Comparison of ENCODE assay signal across 29 mouse cellular contexts in genomic region chr14:40900267-40900666, GRCm38 (mm10). TPM values are rescaled to one million over a fixed set of nuclear protein-coding genes. Genes with fewer than 3 reads are reported as not detected.
A peak's percentile ranks its signal among the peaks of the same experiment; 100 is the strongest.
DNase-seq lines count a peak whose midpoint lies in the region; ATAC-seq and TF ChIP-seq lines count a peak whose summit lies in the region.
"Had no signal": no experiment of that assay in that cellular context is flagged by ENCODE, and none has a peak within 500 bp of the region (broad histone marks: within the 10 kb centered on the region; RNA-seq: fewer than 3 reads in every experiment).

No protein-coding gene starts in this region.

- no peaks in the 10 kb centered on the region for H3K79me2 ChIP-seq in myocyte (ENCODE audit: control insufficient read depth, insufficient read depth)

- no peaks in the 10 kb centered on the region for H3K9me3 ChIP-seq in hindbrain, embryonic 11.5 days (ENCODE audit: control insufficient read depth, low read length)
- no peaks in the 10 kb centered on the region for H3K9me3 ChIP-seq in hindbrain, embryonic 13.5 days
- no peaks in the 10 kb centered on the region for H3K9me3 ChIP-seq in kidney, postnatal 0 days (replicated peaks; ENCODE audit: low read length)
- H3K9me3 ChIP-seq: embryonic facial prominence, embryonic 15.5 days; forebrain, embryonic 13.5 days; heart, embryonic 12.5 days; hindbrain, embryonic 15.5 days; limb, embryonic 10.5 days; limb, embryonic 15.5 days; liver, embryonic 13.5 days; neural tube, embryonic 13.5 days; stomach, embryonic 15.5 days had no signal

- no peak for TF ChIP-seq CTCF in kidney, postnatal 0 days (IDR thresholded peaks at IDR 0.05; ENCODE audit: low read depth)

- H3K27me3 ChIP-seq in hindbrain, embryonic 11.5 days (ENCODE audit: control insufficient read depth, insufficient read depth, low read length) = no peaks in the 10 kb centered on the region
- H3K27me3 ChIP-seq in hindbrain, embryonic 13.5 days = no peaks in the 10 kb centered on the region
- H3K27me3 ChIP-seq in kidney, postnatal 0 days (ENCODE audit: insufficient read depth, low read length) = no peaks in the 10 kb centered on the region
- H3K27me3 ChIP-seq in myocyte (ENCODE audit: control insufficient read depth, insufficient read depth, insufficient read length) = no peaks in the 10 kb centered on the region
- H3K27me3 ChIP-seq: embryonic facial prominence, embryonic 15.5 days; forebrain, embryonic 13.5 days; heart, embryonic 12.5 days; hindbrain, embryonic 15.5 days; limb, embryonic 15.5 days; liver, embryonic 13.5 days; neural tube, embryonic 13.5 days; stomach, embryonic 15.5 days had no signal

- H3K36me3 ChIP-seq in hindbrain, embryonic 11.5 days (ENCODE audit: control insufficient read depth, insufficient read depth, low read length) = no peaks in the 10 kb centered on the region
- peaks cover 3% of the 10 kb centered on the region; the same call in 1 of the 2 replicates for H3K36me3 ChIP-seq in hindbrain, embryonic 13.5 days
- 0 out of 2 replicates have a peak, but pooled peaks cover 2% of the 10 kb centered on the region for H3K36me3 ChIP-seq in kidney, postnatal 0 days (ENCODE audit: insufficient read depth, low read length)
- H3K36me3 ChIP-seq in myocyte (ENCODE audit: control insufficient read depth, insufficient read depth) = peaks cover 3% of the 10 kb centered on the region
- H3K36me3 ChIP-seq: heart, embryonic 12.5 days; hindbrain, embryonic 15.5 days; limb, embryonic 15.5 days had no signal

- H3K4me2 ChIP-seq in hindbrain, embryonic 11.5 days (replicated peaks; ENCODE audit: low read depth, low read length) = no peak overlapping the region
- H3K4me2 ChIP-seq in hindbrain, embryonic 13.5 days = no peak overlapping the region
- H3K4me2 ChIP-seq in kidney, postnatal 0 days (ENCODE audit: low read length) = no peak overlapping the region
- no peak overlapping the region for H3K4me2 ChIP-seq in myocyte (ENCODE audit: low read depth)
- H3K4me2 ChIP-seq: embryonic facial prominence, embryonic 15.5 days; forebrain, embryonic 13.5 days; heart, embryonic 12.5 days; hindbrain, embryonic 15.5 days; limb, embryonic 15.5 days; liver, embryonic 13.5 days; neural tube, embryonic 13.5 days; stomach, embryonic 15.5 days had no signal

- H3K27ac ChIP-seq in hindbrain, embryonic 11.5 days (ENCODE audit: low read depth, low read length) = no peak overlapping the region
- no peak overlapping the region for H3K27ac ChIP-seq in hindbrain, embryonic 13.5 days
- H3K27ac ChIP-seq in kidney, postnatal 0 days = no peak overlapping the region
- H3K27ac ChIP-seq: embryonic facial prominence, embryonic 15.5 days; forebrain, embryonic 13.5 days; hindbrain, embryonic 15.5 days; limb, embryonic 10.5 days; limb, embryonic 15.5 days; liver, embryonic 13.5 days; macrophage; neural tube, embryonic 13.5 days; stomach, embryonic 15.5 days had no signal

- H3K9ac ChIP-seq in hindbrain, embryonic 11.5 days (ENCODE audit: low read depth, low read length) = no peak overlapping the region
- no peak overlapping the region for H3K9ac ChIP-seq in hindbrain, embryonic 13.5 days
- no peak overlapping the region for H3K9ac ChIP-seq in kidney, postnatal 0 days (ENCODE audit: low read depth, low read length)
- H3K9ac ChIP-seq: embryonic facial prominence, embryonic 15.5 days; forebrain, embryonic 13.5 days; heart, embryonic 12.5 days; hindbrain, embryonic 15.5 days; limb, embryonic 15.5 days; liver, embryonic 13.5 days; neural tube, embryonic 13.5 days; stomach, embryonic 15.5 days had no signal

- peak; percentile 28; the same call in 1 of the 2 replicates for ATAC-seq in hindbrain, embryonic 11.5 days (ENCODE audit: low FRiP score)
- ATAC-seq in hindbrain, embryonic 13.5 days (ENCODE audit: low FRiP score) = no peak
- no peak; the same call in 1 of the 2 replicates for ATAC-seq in kidney, postnatal 0 days (replicated peaks; ENCODE audit: low FRiP score, low read depth)
- ATAC-seq: forebrain, embryonic 13.5 days; inflammation-experienced regulatory T-cells, adult 6 months; midbrain, embryonic 16.5 days had no signal

- H3K4me1 ChIP-seq in hindbrain, embryonic 11.5 days (replicated peaks; ENCODE audit: control insufficient read depth, insufficient read depth, low read length) = no peaks in the 10 kb centered on the region
- no peaks in the 10 kb centered on the region; the same call in 1 of the 2 replicates for H3K4me1 ChIP-seq in hindbrain, embryonic 13.5 days (replicated peaks)
- peaks cover 21% of the 10 kb centered on the region; the same call in 1 of the 2 replicates for H3K4me1 ChIP-seq in kidney, postnatal 0 days (replicated peaks; ENCODE audit: insufficient read depth, low read length)
- H3K4me1 ChIP-seq: embryonic facial prominence, embryonic 15.5 days; forebrain, embryonic 13.5 days; hindbrain, embryonic 15.5 days; limb, embryonic 10.5 days; limb, embryonic 15.5 days; neural tube, embryonic 13.5 days; stomach, embryonic 15.5 days had no signal

- H3K4me3 ChIP-seq in hindbrain, embryonic 11.5 days (ENCODE audit: low read depth, low read length) = no peak overlapping the region
- no peak overlapping the region for H3K4me3 ChIP-seq in hindbrain, embryonic 13.5 days
- H3K4me3 ChIP-seq in kidney, postnatal 0 days (replicated peaks; ENCODE audit: low read depth, low read length) = no peak overlapping the region
- H3K4me3 ChIP-seq in myocyte = no peak overlapping the region
- H3K4me3 ChIP-seq: embryonic facial prominence, embryonic 15.5 days; forebrain, embryonic 13.5 days; heart, embryonic 12.5 days; hindbrain, embryonic 15.5 days; limb, embryonic 10.5 days; limb, embryonic 15.5 days; liver, embryonic 13.5 days; neural tube, embryonic 13.5 days; stomach, embryonic 15.5 days had no signal

- no peak overlapping the region for H3ac ChIP-seq in myocyte (ENCODE audit: control insufficient read depth, insufficient read length)

- peak; percentile 36 for DNase-seq in embryo, embryonic 10 days (ENCODE audit: low spot score)
- DNase-seq in embryo, embryonic 9.5 days (ENCODE audit: extremely low spot score) = no peak
- no peak for DNase-seq in hindbrain, embryonic 11.5 days (ENCODE audit: low spot score)
- DNase-seq in kidney, postnatal 0 days (ENCODE audit: low spot score) = peak; percentile 78
- DNase-seq in kidney, postnatal 36 days = no peak
- no peak for DNase-seq in cerebellum, postnatal 36 days
- DNase-seq: adrenal gland, postnatal 10 days; cerebellum, adult 9-10 months; gastrocnemius, postnatal 25 days; heart, adult 18-20 months; heart, postnatal 4 days; layer of hippocampus, adult 9-11 months; liver, embryonic 13.5 days; lung, adult 2 months; lung, postnatal 10 days; right cerebral cortex, postnatal 14 days had no signal

- 68% methylated on average over 2 of the region's 2 CpGs for WGBS in hindbrain, embryonic 11.5 days
- WGBS in hindbrain, embryonic 13.5 days = 66% methylated on average over 2 of the region's 2 CpGs
- WGBS in kidney, postnatal 0 days = 30% methylated on average over 2 of the region's 2 CpGs

- TF ChIP-seq POLR2A in myocyte (IDR thresholded peaks at IDR 0.05; ENCODE audit: insufficient read length, low read depth) = no peak

TF ChIP-seq in myocyte, 11 proteins besides CTCF, POLR2A, EP300 and RAD21:
- peak; percentile 28 for TF ChIP-seq POLR2AphosphoS2 (IDR thresholded peaks at IDR 0.05; ENCODE audit: insufficient read length, low read depth)
- TF ChIP-seq MYOG (IDR thresholded peaks at IDR 0.05; ENCODE audit: control insufficient read depth in 1 of 3, insufficient read depth in 1 of 3, insufficient read length in 2 of 3, low read depth in 2 of 3) = no peak

RNA-seq across cellular contexts. Expression of gene Sh2d4b, which starts 7.2 kb away (rescaled TPM):
- polyA plus RNA-seq in hindbrain, embryonic 11.5 days (2014; fragmentation: Nextera tagmentation; extraction: Ambion mirVana) = 1.4 and 1.5 TPM in 2 replicates
- 1.1 and 1.9 TPM in 2 replicates for polyA plus RNA-seq in hindbrain, embryonic 13.5 days (2015; fragmentation: Nextera tagmentation; extraction: Ambion mirVana)
- 0.72 and 1.0 TPM in 2 replicates for polyA plus RNA-seq in kidney, postnatal 0 days (2015; fragmentation: Nextera tagmentation; extraction: Ambion mirVana)
- 0.23 TPM for polyA plus RNA-seq in myocyte (2012; fragmentation: generic; extraction: Trizol)

Comparison
In these comparisons a context has a peak if more than half of its experiments do, and no peak if none do; other contexts are left out.
1. DNase-seq: peak in embryo, embryonic 10 days (single experiment) and kidney, postnatal 0 days (single experiment); none in embryo, embryonic 9.5 days (single experiment), hindbrain, embryonic 11.5 days (single experiment), kidney, postnatal 36 days (0 of 2) and cerebellum, postnatal 36 days (0 of 2).